Mouse (Mus musculus): ENCODE data around the gene Pnkp. TPM values are rescaled to one million over a fixed set of nuclear protein-coding genes. Genes with fewer than 3 reads are reported as not detected.

Pnkp gene
- polyA plus RNA-seq, 1 experiment from 2014 or later, result 29.7 TPM

GRCm38 (mm10) chr7:44836016-44836404 is 20.9 kb upstream of the Pnkp start:
- 35% methylated on average over 3 of the region's 3 CpGs for WGBS
- Histone ChIP-seq H3K4me3 (ENCODE audit: low read depth, low read length) (no peak overlapping the region), H3K36me3 (ENCODE audit: control insufficient read depth, insufficient read depth, low read length) (peaks cover 20% of the 10 kb centered on the region), H3K9ac (ENCODE audit: low read length) (no peak overlapping the region), H3K9me3 (ENCODE audit: control insufficient read depth, low read length) (no peaks in the 10 kb centered on the region), H3K27me3 (replicated peaks; ENCODE audit: control insufficient read depth, insufficient read depth, low read length) (peaks cover 14% of the 10 kb centered on the region), H3K4me1 (replicated peaks; ENCODE audit: control insufficient read depth, insufficient read depth, low read length) (no peaks in the 10 kb centered on the region; the same call in 1 of the 2 replicates), H3K4me2 (ENCODE audit: low read length) (no peak overlapping the region), H3K27ac (ENCODE audit: low read depth) (no peak overlapping the region)
- ATAC-seq (replicated peaks; ENCODE audit: low FRiP score, low TSS enrichment, low read depth) (no peak), DNase-seq (ENCODE audit: low spot score) (no peak)

- no peak overlapping the region for H3K4me3 ChIP-seq (ENCODE audit: low read depth, low read length)
- DNase-seq (ENCODE audit: low spot score) (no peak), ATAC-seq (replicated peaks; ENCODE audit: low FRiP score, low TSS enrichment, low read depth) (no peak)
- peaks cover 14% of the 10 kb centered on the region for H3K27me3 ChIP-seq (replicated peaks; ENCODE audit: control insufficient read depth, insufficient read depth, low read length)
- H3K9me3 ChIP-seq (ENCODE audit: control insufficient read depth, low read length), result no peaks in the 10 kb centered on the region
- no peak overlapping the region for H3K27ac ChIP-seq (ENCODE audit: low read depth)
- no peaks in the 10 kb centered on the region; the same call in 1 of the 2 replicates for H3K4me1 ChIP-seq (replicated peaks; ENCODE audit: control insufficient read depth, insufficient read depth, low read length)
- 84% methylated on average over 9 of the region's 9 CpGs for WGBS
- H3K4me2 ChIP-seq (ENCODE audit: low read length), result no peak overlapping the region
- H3K36me3 ChIP-seq (ENCODE audit: control insufficient read depth, insufficient read depth, low read length), result peaks cover 18% of the 10 kb centered on the region
- no peak overlapping the region for H3K9ac ChIP-seq (ENCODE audit: low read length)
Measured at GRCm38 (mm10) chr7:44836423-44837053, 20.4 kb upstream of the Pnkp start.

GRCm38 (mm10) chr7:44838073-44838472 is 18.9 kb upstream of the Pnkp start:
- peaks cover 25% of the 10 kb centered on the region for H3K36me3 ChIP-seq (ENCODE audit: control insufficient read depth, insufficient read depth, low read length)
- peaks cover 14% of the 10 kb centered on the region for H3K27me3 ChIP-seq (replicated peaks; ENCODE audit: control insufficient read depth, insufficient read depth, low read length)
- no peak for DNase-seq (ENCODE audit: low spot score)
- H3K4me3 ChIP-seq (ENCODE audit: low read depth, low read length), result no peak overlapping the region
- no peak overlapping the region for H3K9ac ChIP-seq (ENCODE audit: low read length)
- no peak for ATAC-seq (replicated peaks; ENCODE audit: low FRiP score, low TSS enrichment, low read depth)
- WGBS, result 78% methylated on average over 6 of the region's 6 CpGs
- H3K27ac ChIP-seq (ENCODE audit: low read depth), result no peak overlapping the region
- no peak overlapping the region for H3K4me2 ChIP-seq (ENCODE audit: low read length)
- no peaks in the 10 kb centered on the region for H3K9me3 ChIP-seq (ENCODE audit: control insufficient read depth, low read length)
- H3K4me1 ChIP-seq (replicated peaks; ENCODE audit: control insufficient read depth, insufficient read depth, low read length), result no peaks in the 10 kb centered on the region; the same call in 1 of the 2 replicates

- Histone ChIP-seq H3K4me2 (ENCODE audit: low read length) (peak overlapping the region; percentile 59), H3K36me3 (ENCODE audit: control insufficient read depth, insufficient read depth, low read length) (peaks cover 35% of the 10 kb centered on the region), H3K27ac (ENCODE audit: low read depth) (no peak overlapping the region), H3K9me3 (ENCODE audit: control insufficient read depth, low read length) (no peaks in the 10 kb centered on the region), H3K4me1 (replicated peaks; ENCODE audit: control insufficient read depth, insufficient read depth, low read length) (no peaks in the 10 kb centered on the region; the same call in 1 of the 2 replicates), H3K4me3 (ENCODE audit: low read depth, low read length) (peak overlapping the region; percentile 31), H3K9ac (ENCODE audit: low read length) (no peak overlapping the region; the same call in 1 of the 2 replicates), H3K27me3 (replicated peaks; ENCODE audit: control insufficient read depth, insufficient read depth, low read length) (peaks cover 14% of the 10 kb centered on the region)
- 29% methylated on average over 11 of the region's 11 CpGs for WGBS
- DNase-seq (ENCODE audit: low spot score) (no peak), ATAC-seq (replicated peaks; ENCODE audit: low FRiP score, low TSS enrichment, low read depth) (no peak)
Measured at GRCm38 (mm10) chr7:44839171-44839490, 17.8 kb upstream of the Pnkp start.

GRCm38 (mm10) chr7:44839491-44840191 is 17.3 kb upstream of the Pnkp start:
- peaks cover 41% of the 10 kb centered on the region for H3K36me3 ChIP-seq (ENCODE audit: control insufficient read depth, insufficient read depth, low read length)
- H3K27ac ChIP-seq (ENCODE audit: low read depth), result no peak overlapping the region
- H3K9ac ChIP-seq (ENCODE audit: low read length), result peak overlapping the region; percentile 32; the same call in 1 of the 2 replicates
- no peaks in the 10 kb centered on the region; the same call in 1 of the 2 replicates for H3K4me1 ChIP-seq (replicated peaks; ENCODE audit: control insufficient read depth, insufficient read depth, low read length)
- H3K9me3 ChIP-seq (ENCODE audit: control insufficient read depth, low read length), result no peaks in the 10 kb centered on the region
- H3K4me2 ChIP-seq (ENCODE audit: low read length), result peak overlapping the region; percentile 59
- peak overlapping the region; percentile 31 for H3K4me3 ChIP-seq (ENCODE audit: low read depth, low read length)
- peak; percentile 58 for ATAC-seq (replicated peaks; ENCODE audit: low FRiP score, low TSS enrichment, low read depth)
- under 1% methylated on average over 52 of the region's 58 CpGs for WGBS
- peaks cover 14% of the 10 kb centered on the region for H3K27me3 ChIP-seq (replicated peaks; ENCODE audit: control insufficient read depth, insufficient read depth, low read length)
- no peak for DNase-seq (ENCODE audit: low spot score)

- Histone ChIP-seq H3K9me3 (ENCODE audit: control insufficient read depth, low read length) (no peaks in the 10 kb centered on the region), H3K4me2 (ENCODE audit: low read length) (no peak overlapping the region; the same call in 1 of the 2 replicates), H3K9ac (ENCODE audit: low read length) (no peak overlapping the region), H3K27me3 (replicated peaks; ENCODE audit: control insufficient read depth, insufficient read depth, low read length) (peaks cover 14% of the 10 kb centered on the region), H3K4me1 (replicated peaks; ENCODE audit: control insufficient read depth, insufficient read depth, low read length) (no peaks in the 10 kb centered on the region; the same call in 1 of the 2 replicates), H3K4me3 (ENCODE audit: low read depth, low read length) (peak overlapping the region; percentile 31; the same call in 1 of the 2 replicates), H3K36me3 (ENCODE audit: control insufficient read depth, insufficient read depth, low read length) (peaks cover 48% of the 10 kb centered on the region), H3K27ac (ENCODE audit: low read depth) (no peak overlapping the region)
- ATAC-seq (replicated peaks; ENCODE audit: low FRiP score, low TSS enrichment, low read depth) (no peak), DNase-seq (ENCODE audit: low spot score) (no peak)
- WGBS, result 55% methylated on average over 14 of the region's 14 CpGs
Measured at GRCm38 (mm10) chr7:44840426-44840825, 16.5 kb upstream of the Pnkp start.

GRCm38 (mm10) chr7:44841825-44842463 is 15.0 kb upstream of the Pnkp start:
- no peak for ATAC-seq (replicated peaks; ENCODE audit: low FRiP score, low TSS enrichment, low read depth)

GRCm38 (mm10) chr7:44845006-44845405 is 11.9 kb upstream of the Pnkp start:
- ATAC-seq (replicated peaks; ENCODE audit: low FRiP score, low TSS enrichment, low read depth) (no peak), DNase-seq (ENCODE audit: low spot score) (no peak)
- no peak overlapping the region for H3K4me2 ChIP-seq (ENCODE audit: low read length)
- no peak overlapping the region for H3K4me3 ChIP-seq (ENCODE audit: low read depth, low read length)
- H3K36me3 ChIP-seq (ENCODE audit: control insufficient read depth, insufficient read depth, low read length), result peaks cover 63% of the 10 kb centered on the region
- H3K9me3 ChIP-seq (ENCODE audit: control insufficient read depth, low read length), result no peaks in the 10 kb centered on the region
- peaks cover 8% of the 10 kb centered on the region for H3K4me1 ChIP-seq (replicated peaks; ENCODE audit: control insufficient read depth, insufficient read depth, low read length)
- no peak overlapping the region for H3K27ac ChIP-seq (ENCODE audit: low read depth)
- WGBS, result 94% methylated on average over 10 of the region's 10 CpGs
- no peak overlapping the region for H3K9ac ChIP-seq (ENCODE audit: low read length)
- peaks cover 6% of the 10 kb centered on the region for H3K27me3 ChIP-seq (replicated peaks; ENCODE audit: control insufficient read depth, insufficient read depth, low read length)

More at GRCm38 (mm10) chr7:44841825-44842463, 15.0 kb upstream of the Pnkp start:
- H3K4me2 ChIP-seq (ENCODE audit: low read length), result no peak overlapping the region
- no peaks in the 10 kb centered on the region; the same call in 1 of the 2 replicates for H3K4me1 ChIP-seq (replicated peaks; ENCODE audit: control insufficient read depth, insufficient read depth, low read length)
- peaks cover 14% of the 10 kb centered on the region for H3K27me3 ChIP-seq (replicated peaks; ENCODE audit: control insufficient read depth, insufficient read depth, low read length)
- 91% methylated on average over 8 of the region's 8 CpGs for WGBS
- no peak for DNase-seq (ENCODE audit: low spot score)
- H3K4me3 ChIP-seq (ENCODE audit: low read depth, low read length), result no peak overlapping the region
- H3K9me3 ChIP-seq (ENCODE audit: control insufficient read depth, low read length), result no peaks in the 10 kb centered on the region
- H3K9ac ChIP-seq (ENCODE audit: low read length), result no peak overlapping the region
- H3K27ac ChIP-seq (ENCODE audit: low read depth), result no peak overlapping the region
- peaks cover 63% of the 10 kb centered on the region for H3K36me3 ChIP-seq (ENCODE audit: control insufficient read depth, insufficient read depth, low read length)
